Mouse (Mus musculus): ENCODE data around the gene Msmp. TPM values are rescaled to one million over a fixed set of nuclear protein-coding genes. Genes with fewer than 3 reads are reported as not detected.

The Msmp gene
- polyA plus RNA-seq (2014; fragmentation: Nextera tagmentation; extraction: Ambion mirVana), result 2.1 TPM in 2 replicates

GRCm38 (mm10) chr4:43584444-43585416 lies at the start of gene Msmp:
Msmp (minus strand) TSS chr4:43584494.
- Histone ChIP-seq H3K4me3 (replicated peaks; ENCODE audit: low read depth, low read length) (no peak within 1 kb of the TSS), H3K27me3 (ENCODE audit: control insufficient read depth, insufficient read depth, low read length) (no peaks in the 10 kb centered on the region), H3K9me3 (ENCODE audit: control insufficient read depth, low read length) (no peaks in the 10 kb centered on the region), H3K4me1 (ENCODE audit: control insufficient read depth, insufficient read depth, low read length) (peaks cover 3% of the 10 kb centered on the region; the same call in 1 of the 2 replicates), H3K27ac (replicated peaks; ENCODE audit: low read depth, low read length) (no peak within 1 kb of the TSS), H3K36me3 (ENCODE audit: control insufficient read depth, insufficient read depth, low read length) (peaks cover 44% of the 10 kb centered on the region), H3K4me2 (ENCODE audit: low read length) (no peak within 1 kb of the TSS), H3K9ac (replicated peaks; ENCODE audit: low read length) (no peak within 1 kb of the TSS)
- WGBS, result 76% methylated on average over 12 of the region's 12 CpGs
- ATAC-seq (ENCODE audit: low FRiP score, low TSS enrichment), result no peak
- DNase-seq, result no peak

GRCm38 (mm10) chr4:43633736-43634135 lies 49.4 kb upstream of the Msmp start:
- Histone ChIP-seq H3K9me3 (ENCODE audit: control insufficient read depth, low read length) (no peaks in the 10 kb centered on the region), H3K4me1 (ENCODE audit: control insufficient read depth, insufficient read depth, low read length) (peaks cover 28% of the 10 kb centered on the region), H3K9ac (replicated peaks; ENCODE audit: low read length) (no peak overlapping the region), H3K36me3 (ENCODE audit: control insufficient read depth, insufficient read depth, low read length) (no peaks in the 10 kb centered on the region), H3K4me3 (replicated peaks; ENCODE audit: low read depth, low read length) (no peak overlapping the region), H3K4me2 (ENCODE audit: low read length) (peak overlapping the region; percentile 88; the same call in 1 of the 2 replicates), H3K27ac (replicated peaks; ENCODE audit: low read depth, low read length) (no peak overlapping the region), H3K27me3 (ENCODE audit: control insufficient read depth, insufficient read depth, low read length) (no peaks in the 10 kb centered on the region)
- no peak for ATAC-seq (ENCODE audit: low FRiP score, low TSS enrichment)
- WGBS, result 96% methylated on average over 2 of the region's 2 CpGs
- DNase-seq, result no peak

GRCm38 (mm10) chr4:43633296-43633695 lies 49.0 kb upstream of the Msmp start:
- WGBS, result 75% methylated on average over 8 of the region's 8 CpGs
- ATAC-seq (ENCODE audit: low FRiP score, low TSS enrichment), result no peak
- peak overlapping the region; percentile 95; the same call in 1 of the 2 replicates for H3K9ac ChIP-seq (replicated peaks; ENCODE audit: low read length)
- peak overlapping the region; percentile 88 for H3K4me2 ChIP-seq (ENCODE audit: low read length)
- no peaks in the 10 kb centered on the region for H3K9me3 ChIP-seq (ENCODE audit: control insufficient read depth, low read length)
- no peak overlapping the region for H3K27ac ChIP-seq (replicated peaks; ENCODE audit: low read depth, low read length)
- no peak for DNase-seq
- H3K36me3 ChIP-seq (ENCODE audit: control insufficient read depth, insufficient read depth, low read length), result no peaks in the 10 kb centered on the region
- H3K27me3 ChIP-seq (ENCODE audit: control insufficient read depth, insufficient read depth, low read length), result no peaks in the 10 kb centered on the region
- peaks cover 28% of the 10 kb centered on the region for H3K4me1 ChIP-seq (ENCODE audit: control insufficient read depth, insufficient read depth, low read length)
- no peak overlapping the region for H3K4me3 ChIP-seq (replicated peaks; ENCODE audit: low read depth, low read length)

- DNase-seq, result peak; percentile 27
- H3K4me1 ChIP-seq (ENCODE audit: control insufficient read depth, insufficient read depth, low read length), result peaks cover 28% of the 10 kb centered on the region
- H3K4me2 ChIP-seq (ENCODE audit: low read length), result peak overlapping the region; percentile 88
- peak overlapping the region; percentile 95 for H3K9ac ChIP-seq (replicated peaks; ENCODE audit: low read length)
- ATAC-seq (ENCODE audit: low FRiP score, low TSS enrichment), result peak; percentile 26
- no peaks in the 10 kb centered on the region for H3K9me3 ChIP-seq (ENCODE audit: control insufficient read depth, low read length)
- peak overlapping the region; percentile 88 for H3K27ac ChIP-seq (replicated peaks; ENCODE audit: low read depth, low read length)
- H3K27me3 ChIP-seq (ENCODE audit: control insufficient read depth, insufficient read depth, low read length), result no peaks in the 10 kb centered on the region
- H3K36me3 ChIP-seq (ENCODE audit: control insufficient read depth, insufficient read depth, low read length), result no peaks in the 10 kb centered on the region
- WGBS, result 43% methylated on average over 42 of the region's 42 CpGs
- peak overlapping the region; percentile 56 for H3K4me3 ChIP-seq (replicated peaks; ENCODE audit: low read depth, low read length)
Observed at GRCm38 (mm10) chr4:43631956-43632920, 47.9 kb upstream of the Msmp start.

- DNase-seq, result peak; percentile 74
- under 1% methylated on average over 60 of the region's 70 CpGs for WGBS
- H3K36me3 ChIP-seq (ENCODE audit: control insufficient read depth, insufficient read depth, low read length), result no peaks in the 10 kb centered on the region
- H3K27ac ChIP-seq (replicated peaks; ENCODE audit: low read depth, low read length), result peak within 1 kb of the TSS; percentile 88
- peak; percentile 46 for ATAC-seq (ENCODE audit: low FRiP score, low TSS enrichment)
- no peaks in the 10 kb centered on the region for H3K27me3 ChIP-seq (ENCODE audit: control insufficient read depth, insufficient read depth, low read length)
- H3K9ac ChIP-seq (replicated peaks; ENCODE audit: low read length), result peak within 1 kb of the TSS; percentile 95
- H3K4me3 ChIP-seq (replicated peaks; ENCODE audit: low read depth, low read length), result peak within 1 kb of the TSS; percentile 56
- peaks cover 28% of the 10 kb centered on the region for H3K4me1 ChIP-seq (ENCODE audit: control insufficient read depth, insufficient read depth, low read length)
- H3K4me2 ChIP-seq (ENCODE audit: low read length), result peak within 1 kb of the TSS; percentile 88
- no peaks in the 10 kb centered on the region for H3K9me3 ChIP-seq (ENCODE audit: control insufficient read depth, low read length)
Observed at GRCm38 (mm10) chr4:43631046-43631955, 47.0 kb upstream of the Msmp start, which contains the start of gene Npr2. Npr2 (plus strand) TSS chr4:43631935.

GRCm38 (mm10) chr4:43630671-43631045 lies 46.4 kb upstream of the Msmp start:
- Histone ChIP-seq H3K9me3 (ENCODE audit: control insufficient read depth, low read length) (no peaks in the 10 kb centered on the region; the same call in 1 of the 2 replicates), H3K36me3 (ENCODE audit: control insufficient read depth, insufficient read depth, low read length) (no peaks in the 10 kb centered on the region), H3K4me1 (ENCODE audit: control insufficient read depth, insufficient read depth, low read length) (peaks cover 28% of the 10 kb centered on the region), H3K4me2 (ENCODE audit: low read length) (peak overlapping the region; percentile 88), H3K27ac (replicated peaks; ENCODE audit: low read depth, low read length) (peak overlapping the region; percentile 88), H3K9ac (replicated peaks; ENCODE audit: low read length) (peak overlapping the region; percentile 95), H3K27me3 (ENCODE audit: control insufficient read depth, insufficient read depth, low read length) (no peaks in the 10 kb centered on the region), H3K4me3 (replicated peaks; ENCODE audit: low read depth, low read length) (peak overlapping the region; percentile 56)
- DNase-seq (peak; percentile 45), ATAC-seq (ENCODE audit: low FRiP score, low TSS enrichment) (peak; percentile 19; the same call in 1 of the 2 replicates)
- 12% methylated on average over 5 of the region's 5 CpGs for WGBS

- peaks cover 28% of the 10 kb centered on the region for H3K4me1 ChIP-seq (ENCODE audit: control insufficient read depth, insufficient read depth, low read length)
- WGBS, result 0% methylated on average over 5 of the region's 5 CpGs
- peak; percentile 63 for ATAC-seq (ENCODE audit: low FRiP score, low TSS enrichment)
- H3K9me3 ChIP-seq (ENCODE audit: control insufficient read depth, low read length), result peaks cover 3% of the 10 kb centered on the region; the same call in 1 of the 2 replicates
- peak overlapping the region; percentile 88 for H3K27ac ChIP-seq (replicated peaks; ENCODE audit: low read depth, low read length)
- H3K4me2 ChIP-seq (ENCODE audit: low read length), result peak overlapping the region; percentile 39
- H3K4me3 ChIP-seq (replicated peaks; ENCODE audit: low read depth, low read length), result no peak overlapping the region; the same call in 1 of the 2 replicates
- peak; percentile 95 for DNase-seq
- no peaks in the 10 kb centered on the region for H3K27me3 ChIP-seq (ENCODE audit: control insufficient read depth, insufficient read depth, low read length)
- H3K9ac ChIP-seq (replicated peaks; ENCODE audit: low read length), result 0 out of 2 replicates have a peak overlapping the region, but pooled peaks have one; percentile 4
- no peaks in the 10 kb centered on the region for H3K36me3 ChIP-seq (ENCODE audit: control insufficient read depth, insufficient read depth, low read length)
Observed at GRCm38 (mm10) chr4:43630030-43630581, 45.8 kb upstream of the Msmp start.
